Mouse (Mus musculus) forebrain, embryonic 10.5 days (tissue): Measurements from ENCODE around the gene Gsta2. TPM values are rescaled to one million over a fixed set of nuclear protein-coding genes. Genes with fewer than 3 reads are reported as not detected.

Experiments
- polyA plus RNA-seq: library from polyadenylated mRNA; unstranded; fragments of >200 nt; fragmentation: Nextera tagmentation; extraction: Ambion mirVana; gene quantifications from 2 replicates; pipeline ENCODE4 v1.2.1, GENCODE M21; 2016

Gsta2 gene
- polyA plus RNA-seq, 1 experiment from 2014 or later: not detected

Other genes starting within 250 kb of the Gsta2 start
- gene Fbxo9, start 246.7 kb downstream of the Gsta2 start, polyA plus RNA-seq: 21.0 and 22.9 TPM in 2 replicates
- 31.9 and 36.0 TPM in 2 replicates for gene Ick, start 246.6 kb downstream of the Gsta2 start, polyA plus RNA-seq
- gene Gsta4, start 173.0 kb downstream of the Gsta2 start, polyA plus RNA-seq: 103 and 112 TPM in 2 replicates
- not detected in 2 replicates for gene Gsta1, start 125.1 kb downstream of the Gsta2 start, polyA plus RNA-seq
- gene Gm3776, start 98.7 kb downstream of the Gsta2 start, polyA plus RNA-seq: not detected in 2 replicates
- not detected in 2 replicates for gene Gm10639, start 65.9 kb downstream of the Gsta2 start, polyA plus RNA-seq
- gene Omt2a, start 41.0 kb downstream of the Gsta2 start, polyA plus RNA-seq: not detected in 2 replicates
- not detected in 2 replicates for gene Omt2b, start 28.2 kb downstream of the Gsta2 start, polyA plus RNA-seq
- gene Dppa5a, start 12.4 kb upstream of the Gsta2 start, polyA plus RNA-seq: 0.36 TPM in 1 of 2 replicates, not detected in the other
- gene Ooep, start 22.9 kb upstream of the Gsta2 start, polyA plus RNA-seq: 2.3 and 3.2 TPM in 2 replicates
- 0.17 and 0.24 TPM in 2 replicates for gene Ddx43, start 40.0 kb upstream of the Gsta2 start, polyA plus RNA-seq
- gene Cgas, start 87.4 kb upstream of the Gsta2 start, polyA plus RNA-seq: 0.27 and 0.32 TPM in 2 replicates
- 23.5 and 26.1 TPM in 2 replicates for gene Mto1, start 92.4 kb upstream of the Gsta2 start, polyA plus RNA-seq
- gene Gm17324, start 93.0 kb upstream of the Gsta2 start, polyA plus RNA-seq: 0.58 and 0.88 TPM in 2 replicates
- 3,994 and 4,016 TPM in 2 replicates for gene Eef1a1, start 133.4 kb upstream of the Gsta2 start, polyA plus RNA-seq
- gene Slc17a5, start 232.3 kb upstream of the Gsta2 start, polyA plus RNA-seq: 10.2 and 10.5 TPM in 2 replicates